Mouse (Mus musculus) right cerebral cortex, postnatal 10 days (tissue): ENCODE data around the gene Gpr135.

ENCODE experiments used
- DNase-seq, 2 experiments: peaks; one replicate each; pipeline ENCODE4 v3.0.0; 2021; ENCODE audit warnings: low spot score in 2 of 2

Gpr135 gene

GRCm38 (mm10) chr12:72070327-72071269, at the start of gene Gpr135:
Gene Gpr135, minus strand, starts transcription at chr12:72071125.
- DNase-seq = peak; percentile 91 to 92

GRCm38 (mm10) chr12:72115686-72116345, 44.9 kb upstream of the Gpr135 start:
- no peak for DNase-seq

GRCm38 (mm10) chr12:72115126-72115525, 44.2 kb upstream of the Gpr135 start:
- no peak for DNase-seq

GRCm38 (mm10) chr12:72104525-72105281, 33.8 kb upstream of the Gpr135 start:
- DNase-seq = peak; percentile 78 to 81

- DNase-seq = no peak
These were observed 33.1 kb upstream of the Gpr135 start for GRCm38 (mm10) chr12:72104027-72104426.

GRCm38 (mm10) chr12:72102776-72103175, 31.9 kb upstream of the Gpr135 start:
- DNase-seq = no peak

- DNase-seq = no peak
These were observed 26.0 kb upstream of the Gpr135 start for GRCm38 (mm10) chr12:72096966-72097365.

- DNase-seq = no peak
These were observed 18.9 kb upstream of the Gpr135 start for GRCm38 (mm10) chr12:72089802-72090201.

- DNase-seq = no peak
These were observed 15.4 kb upstream of the Gpr135 start for GRCm38 (mm10) chr12:72086166-72086825.

- DNase-seq = peak; percentile 99
These were observed 14.6 kb upstream of the Gpr135 start, which contains the start of the genes L3hypdh and Jkamp for GRCm38 (mm10) chr12:72085329-72086165. Gene L3hypdh, minus strand, starts transcription at chr12:72085439. Gene Jkamp, plus strand, starts transcription at chr12:72085589.

- no peak for DNase-seq
These were observed 14.1 kb upstream of the Gpr135 start for GRCm38 (mm10) chr12:72085024-72085328.

- peak in 1 of 2 experiments; percentile 65 for DNase-seq
These were observed 13.5 kb upstream of the Gpr135 start for GRCm38 (mm10) chr12:72084261-72085023.

GRCm38 (mm10) chr12:72083265-72083664, 12.3 kb upstream of the Gpr135 start:
- DNase-seq = no peak

- DNase-seq = no peak
These were observed 11.4 kb upstream of the Gpr135 start for GRCm38 (mm10) chr12:72082370-72082769.

- DNase-seq = no peak
These were observed 11.0 kb upstream of the Gpr135 start for GRCm38 (mm10) chr12:72081961-72082360.

GRCm38 (mm10) chr12:72078248-72078647, 7.3 kb upstream of the Gpr135 start:
- no peak for DNase-seq

- no peak for DNase-seq
These were observed 1.1 kb downstream of the Gpr135 start for GRCm38 (mm10) chr12:72069626-72070326.

- no peak for DNase-seq
These were observed 13.1 kb downstream of the Gpr135 start for GRCm38 (mm10) chr12:72057780-72058179.

- DNase-seq = no peak
These were observed 17.1 kb downstream of the Gpr135 start for GRCm38 (mm10) chr12:72053851-72054250.
